ENCODE assay signal across 18 mouse cellular contexts in genomic region chr10:80784871-80785270, GRCm38 (mm10). TPM values are rescaled to one million over a fixed set of nuclear protein-coding genes. Genes with fewer than 3 reads are reported as not detected.
"Had no signal": no experiment of that assay in that cellular context is flagged by ENCODE, and none has a peak within 500 bp of the region (broad histone marks: within the 10 kb centered on the region; RNA-seq: fewer than 3 reads in every experiment).

No protein-coding gene starts in this region.

- ATAC-seq: liver, embryonic 12.5 days had no signal

- H3K27ac ChIP-seq: kidney, postnatal 0 days; limb, embryonic 15.5 days; liver, embryonic 12.5 days; midbrain, embryonic 10.5 days; neural tube, embryonic 12.5 days had no signal

- H3K4me3 ChIP-seq: limb, embryonic 15.5 days; liver, embryonic 12.5 days; midbrain, embryonic 10.5 days; neural tube, embryonic 12.5 days had no signal

- H3K9me3 ChIP-seq: limb, embryonic 15.5 days; liver, embryonic 12.5 days; midbrain, embryonic 10.5 days; neural tube, embryonic 12.5 days had no signal

- H3K4me2 ChIP-seq: limb, embryonic 15.5 days; liver, embryonic 12.5 days; lung, embryonic 14.5 days; neural tube, embryonic 12.5 days had no signal

- H3K4me1 ChIP-seq: limb, embryonic 15.5 days; liver, embryonic 12.5 days; midbrain, embryonic 10.5 days; neural tube, embryonic 12.5 days had no signal

- H3K9ac ChIP-seq: limb, embryonic 15.5 days; liver, embryonic 12.5 days; lung, embryonic 14.5 days; neural tube, embryonic 12.5 days had no signal

- H3K27me3 ChIP-seq: limb, embryonic 15.5 days; liver, embryonic 12.5 days; neural tube, embryonic 12.5 days had no signal

- DNase-seq: kidney, adult 9 months; kidney, postnatal 36 days; lung, embryonic 14.5 days; lung, postnatal 10 days; lung, postnatal 4 days; midbrain, embryonic 14.5 days; right cerebral cortex, postnatal 25 days; thymus, adult 18-20 months; thymus, postnatal 14 days had no signal

RNA-seq across cellular contexts. Expression of gene Amh, which starts 20.2 kb away (rescaled TPM):
- total RNA-seq: megakaryocyte, adult 5-6 weeks had no signal
- polyA plus RNA-seq: limb, embryonic 11.5 days; limb, embryonic 15.5 days; liver, embryonic 12.5 days; midbrain, embryonic 10.5 days; midbrain, embryonic 14.5 days; neural tube, embryonic 12.5 days; stomach, embryonic 16.5 days had no signal

RNA-seq across cellular contexts. Expression of gene Jsrp1, which starts 28.4 kb away (rescaled TPM):
- total RNA-seq: megakaryocyte, adult 5-6 weeks had no signal
- polyA plus RNA-seq: small intestine, adult 2 months had no signal
